Mouse (Mus musculus): Measurements from ENCODE around the gene 9530068E07Rik. TPM values are rescaled to one million over a fixed set of nuclear protein-coding genes. Genes with fewer than 3 reads are reported as not detected.

Gene 9530068E07Rik
- polyA plus RNA-seq, 1 experiment: 80.0 TPM

DNA sequence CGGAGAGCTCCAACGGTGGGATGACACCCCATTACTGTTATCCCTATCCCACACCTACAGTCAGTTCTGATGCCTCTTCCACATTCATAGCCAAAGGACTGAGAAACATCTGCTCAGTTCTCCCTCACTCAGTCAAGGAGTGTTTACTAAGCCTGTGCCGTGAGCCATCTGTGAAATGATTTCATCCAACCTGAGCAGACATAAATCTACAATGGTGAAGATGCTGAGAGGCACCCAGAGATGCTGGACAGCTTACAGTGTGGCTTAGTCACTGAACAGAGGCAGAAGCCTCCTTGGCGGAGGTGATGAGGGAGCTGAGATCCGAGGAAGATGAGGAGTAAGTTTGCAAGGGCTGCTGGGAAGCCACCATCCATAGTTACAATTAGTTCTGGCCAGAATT is 62.1 kb downstream of the 9530068E07Rik start:
- H3K27ac ChIP-seq (ENCODE audit: insufficient read depth, low read depth, low read length): no peak overlapping the region
- H3K4me1 ChIP-seq (ENCODE audit: control insufficient read depth, insufficient read depth, insufficient read length, low read length): peaks cover 10% of the 10 kb centered on the region; the same call in 1 of the 2 replicates
- no peaks in the 10 kb centered on the region for H3K27me3 ChIP-seq (ENCODE audit: control insufficient read depth, insufficient read depth, low read length)
- H3K4me3 ChIP-seq (ENCODE audit: low read depth, low read length): no peak overlapping the region
- 84% methylated on average over 5 of the region's 5 CpGs for WGBS
- no peak for TF ChIP-seq CTCF (IDR thresholded peaks at IDR 0.05; ENCODE audit: extremely low read depth, insufficient read length, insufficient replicate concordance, low read depth, low read length)
- no peak for TF ChIP-seq POLR2A (IDR thresholded peaks at IDR 0.05; ENCODE audit: low read depth, low read length)
- no peaks in the 10 kb centered on the region for H3K36me3 ChIP-seq (ENCODE audit: control insufficient read depth, insufficient read depth, low read length)

Other genes with a start within 250 kb of the 9530068E07Rik start
- not detected in 2 replicates for gene Olfr1371, start 182.4 kb upstream of the 9530068E07Rik start, polyA plus RNA-seq (2012; rRNA removed)
- 4.1 and 7.5 TPM in 2 replicates for gene Skp1a, start 164.4 kb upstream of the 9530068E07Rik start, polyA plus RNA-seq (2012; rRNA removed)
- 4.4 and 10.7 TPM in 2 replicates for gene Tcf7, start 113.4 kb upstream of the 9530068E07Rik start, polyA plus RNA-seq (2012; rRNA removed)
- 23.1 and 47.0 TPM in 2 replicates for gene Vdac1, start 35.6 kb upstream of the 9530068E07Rik start, polyA plus RNA-seq (2012; rRNA removed)